Mouse (Mus musculus): ENCODE results near the gene Nfkb2. TPM values are rescaled to one million over a fixed set of nuclear protein-coding genes. Genes with fewer than 3 reads are reported as not detected.
A peak's percentile ranks its signal among the peaks of the same experiment; 100 is the strongest.

The Nfkb2 gene
- polyA plus RNA-seq, 1 experiment = 89.6 TPM

DNA sequence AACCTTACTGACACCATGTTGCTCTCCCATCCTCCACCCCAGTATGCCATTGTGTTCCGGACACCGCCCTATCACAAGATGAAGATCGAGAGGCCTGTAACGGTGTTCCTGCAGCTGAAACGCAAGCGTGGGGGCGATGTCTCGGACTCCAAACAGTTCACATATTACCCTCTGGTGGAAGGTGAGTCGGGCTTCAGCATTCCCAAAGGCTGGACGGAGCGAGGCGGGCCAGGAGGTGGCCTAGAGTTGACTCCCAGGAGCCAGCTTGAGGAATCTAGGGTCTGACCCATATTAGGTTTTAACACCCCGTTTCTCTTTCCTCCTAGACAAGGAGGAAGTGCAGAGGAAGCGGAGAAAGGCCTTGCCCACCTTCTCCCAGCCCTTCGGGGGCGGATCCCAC lies 4.2 kb downstream of the Nfkb2 start:
- TF ChIP-seq CTCF (IDR thresholded peaks at IDR 0.05; ENCODE audit: extremely low read depth, insufficient read length, insufficient replicate concordance, low read depth, low read length) (no peak), POLR2A (IDR thresholded peaks at IDR 0.05; ENCODE audit: low read depth, low read length) (no peak)
- H3K4me1 ChIP-seq (ENCODE audit: control insufficient read depth, insufficient read depth, insufficient read length, low read length) = peaks cover 9% of the 10 kb centered on the region
- no peaks in the 10 kb centered on the region for H3K27me3 ChIP-seq (ENCODE audit: control insufficient read depth, insufficient read depth, low read length)
- 91% methylated on average over 16 of the region's 16 CpGs for WGBS
- H3K27ac ChIP-seq (ENCODE audit: insufficient read depth, low read depth, low read length) = no peak overlapping the region
- peaks cover 45% of the 10 kb centered on the region for H3K36me3 ChIP-seq (ENCODE audit: control insufficient read depth, insufficient read depth, low read length)
- no peak overlapping the region for H3K4me3 ChIP-seq (ENCODE audit: low read depth, low read length)

DNA sequence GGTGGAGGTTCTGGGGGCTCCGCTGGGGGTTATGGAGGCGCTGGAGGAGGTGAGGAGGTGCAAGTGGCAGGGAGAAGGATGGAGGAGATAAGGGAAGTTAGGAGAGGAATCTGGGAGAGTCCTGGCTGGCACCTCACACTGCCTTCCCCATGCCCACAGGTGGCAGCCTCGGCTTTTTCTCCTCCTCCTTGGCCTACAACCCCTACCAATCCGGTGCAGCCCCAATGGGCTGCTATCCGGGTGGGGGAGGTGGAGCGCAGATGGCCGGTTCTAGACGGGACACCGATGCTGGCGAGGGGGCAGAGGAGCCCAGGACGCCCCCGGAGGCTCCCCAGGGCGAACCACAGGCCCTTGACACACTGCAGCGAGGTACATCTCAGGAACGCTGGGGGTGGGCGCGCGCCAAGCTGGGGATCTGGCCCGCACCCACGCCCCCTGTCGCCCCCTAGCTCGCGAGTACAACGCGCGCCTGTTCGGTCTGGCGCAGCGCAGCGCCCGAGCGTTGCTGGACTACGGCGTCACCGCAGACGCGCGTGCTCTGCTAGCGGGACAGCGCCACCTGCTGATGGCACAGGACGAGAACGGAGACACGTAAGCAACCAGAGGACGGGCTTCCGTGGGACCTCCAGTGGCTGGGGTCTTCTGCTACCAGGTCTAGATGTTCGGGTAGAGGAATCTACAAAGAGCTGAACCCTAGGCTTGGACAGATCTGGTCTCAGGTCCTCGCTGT lies 4.8 kb downstream of the Nfkb2 start:
- WGBS = 5% methylated on average over 47 of the region's 47 CpGs
- H3K4me3 ChIP-seq (ENCODE audit: low read depth, low read length) = peak overlapping the region; percentile 44

DNA sequence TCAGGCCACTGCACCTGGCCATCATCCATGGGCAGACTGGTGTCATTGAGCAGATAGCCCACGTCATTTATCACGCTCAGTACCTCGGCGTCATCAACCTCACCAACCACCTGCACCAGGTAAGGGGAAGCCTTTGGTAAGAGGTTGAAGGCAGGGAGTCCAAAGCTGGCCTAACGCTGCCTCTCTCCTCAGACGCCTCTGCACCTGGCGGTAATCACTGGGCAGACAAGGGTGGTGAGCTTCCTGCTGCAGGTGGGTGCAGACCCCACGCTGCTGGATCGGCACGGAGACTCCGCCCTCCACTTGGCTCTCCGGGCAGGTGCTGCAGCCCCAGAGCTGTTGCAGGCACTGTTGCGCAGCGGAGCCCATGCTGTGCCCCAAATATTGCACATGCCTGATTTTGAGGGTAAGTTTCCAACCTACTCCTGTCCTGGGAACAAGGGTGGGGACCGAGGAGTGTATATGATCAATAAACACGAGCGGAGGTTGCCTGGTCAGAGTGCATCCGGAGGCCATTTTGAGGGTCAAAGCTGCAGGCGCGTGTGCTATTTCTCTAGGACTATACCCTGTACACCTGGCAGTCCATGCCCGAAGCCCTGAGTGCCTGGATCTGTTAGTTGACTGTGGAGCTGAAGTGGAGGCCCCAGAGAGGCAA lies 5.7 kb downstream of the Nfkb2 start:
- Histone ChIP-seq H3K4me3 (ENCODE audit: low read depth, low read length) (no peak overlapping the region), H3K27me3 (ENCODE audit: control insufficient read depth, insufficient read depth, low read length) (0 out of 2 replicates have a peak, but pooled peaks cover 6% of the 10 kb centered on the region), H3K36me3 (ENCODE audit: control insufficient read depth, insufficient read depth, low read length) (peaks cover 47% of the 10 kb centered on the region), H3K4me1 (ENCODE audit: control insufficient read depth, insufficient read depth, insufficient read length, low read length) (peaks cover 9% of the 10 kb centered on the region), H3K27ac (ENCODE audit: insufficient read depth, low read depth, low read length) (no peak overlapping the region)
- 82% methylated on average over 21 of the region's 21 CpGs for WGBS
- TF ChIP-seq CTCF (IDR thresholded peaks at IDR 0.05; ENCODE audit: extremely low read depth, insufficient read length, insufficient replicate concordance, low read depth, low read length) = no peak
- no peak for TF ChIP-seq POLR2A (IDR thresholded peaks at IDR 0.05; ENCODE audit: low read depth, low read length)

More for the DNA sequence above, 4.8 kb downstream of the Nfkb2 start:
- peaks cover 47% of the 10 kb centered on the region for H3K36me3 ChIP-seq (ENCODE audit: control insufficient read depth, insufficient read depth, low read length)
- no peak overlapping the region for H3K27ac ChIP-seq (ENCODE audit: insufficient read depth, low read depth, low read length)
- TF ChIP-seq POLR2A (IDR thresholded peaks at IDR 0.05; ENCODE audit: low read depth, low read length) (no peak), CTCF (IDR thresholded peaks at IDR 0.05; ENCODE audit: extremely low read depth, insufficient read length, insufficient replicate concordance, low read depth, low read length) (peak; percentile 84)
- H3K27me3 ChIP-seq (ENCODE audit: control insufficient read depth, insufficient read depth, low read length) = no peaks in the 10 kb centered on the region
- peaks cover 5% of the 10 kb centered on the region for H3K4me1 ChIP-seq (ENCODE audit: control insufficient read depth, insufficient read depth, insufficient read length, low read length)

DNA sequence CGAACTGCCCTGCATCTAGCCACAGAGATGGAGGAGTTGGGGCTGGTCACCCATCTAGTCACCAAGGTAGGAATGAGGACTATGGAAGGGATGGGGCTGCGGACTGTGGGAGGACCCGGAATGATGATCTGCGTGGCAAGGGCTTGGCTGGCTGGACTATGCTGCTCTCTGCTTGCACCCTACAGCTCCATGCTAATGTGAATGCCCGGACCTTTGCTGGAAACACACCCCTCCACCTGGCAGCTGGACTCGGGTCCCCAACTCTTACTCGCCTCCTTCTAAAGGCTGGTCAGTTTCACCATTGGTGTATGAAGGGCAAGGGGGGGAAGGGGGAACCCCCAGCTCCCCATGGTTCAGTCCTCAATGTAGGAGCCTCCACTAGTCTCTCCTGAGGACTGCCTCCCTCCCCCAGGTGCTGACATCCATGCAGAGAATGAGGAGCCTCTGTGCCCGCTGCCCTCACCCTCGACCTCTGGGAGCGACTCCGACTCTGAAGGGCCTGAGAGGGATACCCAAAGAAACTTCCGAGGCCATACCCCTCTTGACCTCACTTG lies 6.3 kb downstream of the Nfkb2 start:
- Histone ChIP-seq H3K36me3 (ENCODE audit: control insufficient read depth, insufficient read depth, low read length) (peaks cover 47% of the 10 kb centered on the region), H3K4me3 (ENCODE audit: low read depth, low read length) (no peak overlapping the region), H3K27me3 (ENCODE audit: control insufficient read depth, insufficient read depth, low read length) (peaks cover 8% of the 10 kb centered on the region; the same call in 1 of the 2 replicates), H3K27ac (ENCODE audit: insufficient read depth, low read depth, low read length) (no peak overlapping the region), H3K4me1 (ENCODE audit: control insufficient read depth, insufficient read depth, insufficient read length, low read length) (peaks cover 10% of the 10 kb centered on the region)
- TF ChIP-seq CTCF (IDR thresholded peaks at IDR 0.05; ENCODE audit: extremely low read depth, insufficient read length, insufficient replicate concordance, low read depth, low read length) = no peak
- no peak for TF ChIP-seq POLR2A (IDR thresholded peaks at IDR 0.05; ENCODE audit: low read depth, low read length)
- WGBS = 92% methylated on average over 12 of the region's 12 CpGs

DNA sequence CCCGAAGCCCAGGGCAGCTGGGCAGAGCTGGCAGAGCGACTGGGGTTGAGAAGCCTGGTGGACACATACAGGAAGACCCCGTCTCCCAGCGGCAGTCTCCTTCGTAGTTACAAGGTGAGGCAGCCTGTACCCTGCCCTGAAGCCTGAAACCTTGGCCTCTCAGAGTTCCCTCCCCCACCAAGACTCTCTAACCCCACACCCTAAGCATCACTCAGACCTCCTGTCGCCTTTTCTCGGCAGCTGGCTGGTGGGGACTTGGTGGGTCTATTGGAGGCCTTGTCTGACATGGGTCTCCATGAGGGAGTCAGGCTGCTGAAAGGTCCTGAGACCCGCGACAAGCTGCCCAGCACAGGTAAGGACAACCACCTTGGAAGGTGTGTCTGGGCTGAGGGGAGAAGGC lies 7.2 kb downstream of the Nfkb2 start:
- Histone ChIP-seq H3K27me3 (ENCODE audit: control insufficient read depth, insufficient read depth, low read length) (peaks cover 18% of the 10 kb centered on the region), H3K36me3 (ENCODE audit: control insufficient read depth, insufficient read depth, low read length) (peaks cover 47% of the 10 kb centered on the region), H3K4me3 (ENCODE audit: low read depth, low read length) (no peak overlapping the region), H3K27ac (ENCODE audit: insufficient read depth, low read depth, low read length) (no peak overlapping the region), H3K4me1 (ENCODE audit: control insufficient read depth, insufficient read depth, insufficient read length, low read length) (peaks cover 10% of the 10 kb centered on the region)
- TF ChIP-seq CTCF (IDR thresholded peaks at IDR 0.05; ENCODE audit: extremely low read depth, insufficient read length, insufficient replicate concordance, low read depth, low read length) (no peak), POLR2A (IDR thresholded peaks at IDR 0.05; ENCODE audit: low read depth, low read length) (no peak)
- 93% methylated on average over 9 of the region's 9 CpGs for WGBS

DNA sequence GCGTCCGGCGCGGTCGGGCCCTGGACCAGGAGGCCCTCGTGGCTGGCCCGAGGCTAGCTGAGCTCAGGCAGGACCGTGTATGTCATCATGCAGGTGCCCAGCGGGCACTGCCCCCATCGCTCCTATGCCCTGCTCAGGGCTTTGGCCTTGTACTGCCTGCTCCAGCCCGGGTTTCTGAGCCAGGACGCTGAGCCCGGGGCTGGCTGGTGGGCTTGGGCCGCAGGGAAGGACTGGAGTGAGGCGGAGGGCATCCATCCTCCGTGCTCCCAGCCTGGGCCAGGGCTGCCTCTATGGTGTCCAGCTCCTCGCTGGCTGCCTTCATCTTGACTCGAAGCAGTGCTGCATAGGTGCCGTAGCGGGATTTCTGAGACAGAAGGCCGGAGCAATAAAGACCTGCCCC lies 8.4 kb downstream of the Nfkb2 start:
- H3K27ac ChIP-seq (ENCODE audit: insufficient read depth, low read depth, low read length) = no peak overlapping the region
- peaks cover 10% of the 10 kb centered on the region for H3K4me1 ChIP-seq (ENCODE audit: control insufficient read depth, insufficient read depth, insufficient read length, low read length)
- peaks cover 30% of the 10 kb centered on the region for H3K27me3 ChIP-seq (ENCODE audit: control insufficient read depth, insufficient read depth, low read length)
- H3K36me3 ChIP-seq (ENCODE audit: control insufficient read depth, insufficient read depth, low read length) = peaks cover 41% of the 10 kb centered on the region
- TF ChIP-seq CTCF (IDR thresholded peaks at IDR 0.05; ENCODE audit: extremely low read depth, insufficient read length, insufficient replicate concordance, low read depth, low read length) (no peak), POLR2A (IDR thresholded peaks at IDR 0.05; ENCODE audit: low read depth, low read length) (no peak)
- WGBS = 89% methylated on average over 21 of the region's 21 CpGs
- no peak overlapping the region for H3K4me3 ChIP-seq (ENCODE audit: low read depth, low read length)

DNA sequence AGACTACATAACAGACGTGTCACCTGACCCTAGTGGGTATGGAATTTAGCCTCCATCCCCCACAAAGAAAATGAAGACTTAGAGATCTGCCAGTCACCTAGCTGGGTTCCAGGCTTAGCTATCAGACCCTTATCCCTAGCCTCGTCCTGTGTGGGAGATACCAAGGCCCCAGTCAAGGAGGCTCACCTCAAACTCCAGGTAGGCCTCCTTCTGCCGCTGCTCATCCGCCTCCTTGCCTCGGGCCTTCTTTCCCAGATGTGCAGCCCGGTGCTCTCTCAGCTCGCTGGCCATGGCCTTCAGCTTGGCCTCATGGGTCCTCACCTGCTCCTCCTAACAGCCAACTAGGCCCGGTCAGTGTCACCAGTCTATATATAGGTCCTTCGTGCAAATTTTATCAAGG lies 9.0 kb downstream of the Nfkb2 start:
- peaks cover 10% of the 10 kb centered on the region for H3K4me1 ChIP-seq (ENCODE audit: control insufficient read depth, insufficient read depth, insufficient read length, low read length)
- 90% methylated on average over 9 of the region's 9 CpGs for WGBS
- H3K36me3 ChIP-seq (ENCODE audit: control insufficient read depth, insufficient read depth, low read length) = peaks cover 38% of the 10 kb centered on the region
- H3K27ac ChIP-seq (ENCODE audit: insufficient read depth, low read depth, low read length) = no peak overlapping the region
- TF ChIP-seq POLR2A (IDR thresholded peaks at IDR 0.05; ENCODE audit: low read depth, low read length) (no peak), CTCF (IDR thresholded peaks at IDR 0.05; ENCODE audit: extremely low read depth, insufficient read length, insufficient replicate concordance, low read depth, low read length) (no peak)
- no peak overlapping the region for H3K4me3 ChIP-seq (ENCODE audit: low read depth, low read length)
- H3K27me3 ChIP-seq (ENCODE audit: control insufficient read depth, insufficient read depth, low read length) = peaks cover 36% of the 10 kb centered on the region
